Comparison of ENCODE assay signal across 18 mouse cellular contexts in genomic region chr5:110605531-110606221, GRCm38 (mm10). TPM values are rescaled to one million over a fixed set of nuclear protein-coding genes. Genes with fewer than 3 reads are reported as not detected.
DNase-seq lines count a peak whose midpoint lies in the region; ATAC-seq and TF ChIP-seq lines count a peak whose summit lies in the region.
"Had no signal": no experiment of that assay in that cellular context is flagged by ENCODE, and none has a peak within 500 bp of the region (broad histone marks: within the 10 kb centered on the region; RNA-seq: fewer than 3 reads in every experiment).

No protein-coding gene starts in this region.

- 61% methylated on average over 5 of the region's 5 CpGs for WGBS in midbrain, postnatal 0 days
- WGBS in midbrain, embryonic 10.5 days, result 67% methylated on average over 5 of the region's 5 CpGs
- 44% methylated on average over 5 of the region's 5 CpGs for WGBS in liver, embryonic 11.5 days

- TF ChIP-seq POLR2A in MEL (IDR thresholded peaks at IDR 0.05; ENCODE audit: control insufficient read depth in 1 of 2, insufficient read depth in 1 of 2, low read depth in 1 of 2, low read length in 2 of 2, poor library complexity in 1 of 2), result no peak
- TF ChIP-seq POLR2A in bone marrow macrophage, adult 2 months (IDR thresholded peaks at IDR 0.05; ENCODE audit: borderline replicate concordance, low read depth, low read length), result no peak

- no peaks in the 10 kb centered on the region for H3K27me3 ChIP-seq in midbrain, postnatal 0 days (ENCODE audit: insufficient read depth, low read length)
- no peaks in the 10 kb centered on the region for H3K27me3 ChIP-seq in midbrain, embryonic 10.5 days (ENCODE audit: low read depth, poor library complexity, severe bottlenecking)
- no peaks in the 10 kb centered on the region for H3K27me3 ChIP-seq in MEL (ENCODE audit: control insufficient read depth in 1 of 2, insufficient read depth in 2 of 2, low read length in 2 of 2)
- no peaks in the 10 kb centered on the region for H3K27me3 ChIP-seq in liver, embryonic 11.5 days (replicated peaks; ENCODE audit: control insufficient read depth, insufficient read depth, low read length)
- H3K27me3 ChIP-seq: hindbrain, embryonic 15.5 days; midbrain, embryonic 12.5 days had no signal

- peaks cover 9% of the 10 kb centered on the region; the same call in 1 of the 2 replicates for H3K36me3 ChIP-seq in midbrain, postnatal 0 days (ENCODE audit: insufficient read depth, low read length)
- no peaks in the 10 kb centered on the region for H3K36me3 ChIP-seq in midbrain, embryonic 10.5 days
- H3K36me3 ChIP-seq in MEL (ENCODE audit: control insufficient read depth in 1 of 2, insufficient read depth in 2 of 2, low read length in 2 of 2), result peaks cover 0 to 20% of the 10 kb centered on the region in 2 experiments; a peak in 2 of 4 replicates
- H3K36me3 ChIP-seq in liver, embryonic 11.5 days (ENCODE audit: control insufficient read depth, insufficient read depth, low read length), result no peaks in the 10 kb centered on the region
- H3K36me3 ChIP-seq: embryonic facial prominence, embryonic 13.5 days; midbrain, embryonic 12.5 days had no signal

- no peak overlapping the region for H3K4me2 ChIP-seq in midbrain, postnatal 0 days (ENCODE audit: low read depth, low read length, poor library complexity, severe bottlenecking)
- no peak overlapping the region for H3K4me2 ChIP-seq in liver, embryonic 11.5 days
- H3K4me2 ChIP-seq: embryonic facial prominence, embryonic 13.5 days; hindbrain, embryonic 15.5 days; midbrain, embryonic 12.5 days had no signal

- H3K4me3 ChIP-seq in midbrain, postnatal 0 days (ENCODE audit: low read depth, low read length), result no peak overlapping the region
- H3K4me3 ChIP-seq in midbrain, embryonic 10.5 days, result no peak overlapping the region
- no peak overlapping the region for H3K4me3 ChIP-seq in MEL (ENCODE audit: control insufficient read depth in 1 of 2, insufficient read depth in 1 of 2, low read depth in 2 of 2, low read length in 2 of 2)
- H3K4me3 ChIP-seq in bone marrow macrophage, adult 2 months (ENCODE audit: insufficient read depth, low read length), result no peak overlapping the region
- no peak overlapping the region for H3K4me3 ChIP-seq in liver, embryonic 11.5 days (ENCODE audit: low read depth, low read length)
- H3K4me3 ChIP-seq: embryonic facial prominence, embryonic 13.5 days; hindbrain, embryonic 15.5 days; midbrain, embryonic 12.5 days; myocyte had no signal

- TF ChIP-seq RAD21 in MEL (IDR thresholded peaks at IDR 0.05; ENCODE audit: low read depth, low read length), result peak; percentile 44

- DNase-seq in midbrain, postnatal 0 days (ENCODE audit: low spot score), result no peak
- no peak for DNase-seq in midbrain, embryonic 10.5 days (ENCODE audit: low spot score)
- peak; percentile 70 for DNase-seq in MEL (ENCODE audit: low read depth, low spot score)
- DNase-seq in liver, embryonic 11.5 days (ENCODE audit: low spot score), result no peak
- no peak for DNase-seq in frontal cortex, postnatal 10 days (ENCODE audit: low spot score in 2 of 2)
- no peak for DNase-seq in adrenal gland, adult 8-10 months
- DNase-seq: cerebellum, adult 2 months; gastrocnemius, postnatal 25 days; kidney, adult 2 months; kidney, postnatal 36 days; lung, postnatal 10 days; retina, postnatal 1 day had no signal

- no peak overlapping the region for H3K9ac ChIP-seq in midbrain, postnatal 0 days (replicated peaks; ENCODE audit: low read length, poor library complexity, severe bottlenecking)
- no peak overlapping the region for H3K9ac ChIP-seq in MEL (ENCODE audit: control insufficient read depth, low read depth, low read length, poor library complexity, severe bottlenecking)
- no peak overlapping the region for H3K9ac ChIP-seq in liver, embryonic 11.5 days (ENCODE audit: low read depth, low read length)
- H3K9ac ChIP-seq: embryonic facial prominence, embryonic 13.5 days; hindbrain, embryonic 15.5 days; midbrain, embryonic 12.5 days had no signal

- TF ChIP-seq EP300 in MEL (IDR thresholded peaks at IDR 0.05; ENCODE audit: low read depth in 1 of 2, low read length in 2 of 2), result no peak

- no peak overlapping the region for H3K27ac ChIP-seq in midbrain, postnatal 0 days (ENCODE audit: low read depth, low read length)
- H3K27ac ChIP-seq in midbrain, embryonic 10.5 days (replicated peaks), result no peak overlapping the region
- no peak overlapping the region for H3K27ac ChIP-seq in MEL (ENCODE audit: control insufficient read depth, low read depth, low read length)
- H3K27ac ChIP-seq in bone marrow macrophage, adult 2 months (ENCODE audit: insufficient read depth, low read depth, low read length), result peak overlapping the region; percentile 57
- H3K27ac ChIP-seq in liver, embryonic 11.5 days (ENCODE audit: low read depth, low read length), result no peak overlapping the region
- H3K27ac ChIP-seq: embryonic facial prominence, embryonic 13.5 days; hindbrain, embryonic 15.5 days; midbrain, embryonic 12.5 days had no signal

- H3K4me1 ChIP-seq in midbrain, postnatal 0 days (ENCODE audit: insufficient read depth, low read length), result no peaks in the 10 kb centered on the region
- H3K4me1 ChIP-seq in midbrain, embryonic 10.5 days, result 0 out of 2 replicates have a peak, but pooled peaks cover 4% of the 10 kb centered on the region
- peaks cover 5 to 38% of the 10 kb centered on the region in 2 experiments for H3K4me1 ChIP-seq in MEL (ENCODE audit: control insufficient read depth in 1 of 2, insufficient read depth in 2 of 2, low read length in 2 of 2)
- peaks cover 51% of the 10 kb centered on the region for H3K4me1 ChIP-seq in bone marrow macrophage, adult 2 months (ENCODE audit: control insufficient read depth, insufficient read depth, low read length)
- no peaks in the 10 kb centered on the region for H3K4me1 ChIP-seq in liver, embryonic 11.5 days (replicated peaks; ENCODE audit: control insufficient read depth, insufficient read depth, low read length)
- H3K4me1 ChIP-seq: hindbrain, embryonic 15.5 days had no signal

- no peaks in the 10 kb centered on the region for H3K9me3 ChIP-seq in midbrain, postnatal 0 days (ENCODE audit: low read length)
- no peaks in the 10 kb centered on the region for H3K9me3 ChIP-seq in midbrain, embryonic 10.5 days (replicated peaks)
- H3K9me3 ChIP-seq in MEL (replicated peaks; ENCODE audit: insufficient read depth, low read length), result no peaks in the 10 kb centered on the region
- no peaks in the 10 kb centered on the region for H3K9me3 ChIP-seq in liver, embryonic 11.5 days (ENCODE audit: control insufficient read depth, low read length)
- H3K9me3 ChIP-seq: embryonic facial prominence, embryonic 13.5 days; hindbrain, embryonic 15.5 days; midbrain, embryonic 12.5 days had no signal

- TF ChIP-seq CTCF in midbrain, postnatal 0 days (IDR thresholded peaks at IDR 0.05), result 0 out of 2 replicates have a peak, but pooled peaks have one; percentile 15
- peak in 2 of 3 experiments; percentile 14 to 38; a peak in 3 of 6 replicates for TF ChIP-seq CTCF in MEL (IDR thresholded peaks at IDR 0.05 in 2 of 3, conservative IDR thresholded peaks at IDR 0.05 in 1 of 3; ENCODE audit: control insufficient read depth in 1 of 3, insufficient read depth in 1 of 3, low read depth in 2 of 3, low read length in 3 of 3, poor library complexity in 1 of 3, severe bottlenecking in 1 of 3)
- TF ChIP-seq CTCF in bone marrow macrophage, adult 2 months (IDR thresholded peaks at IDR 0.05; ENCODE audit: low read depth, low read length), result no peak

- no peaks in the 10 kb centered on the region for H3K79me2 ChIP-seq in MEL (ENCODE audit: control insufficient read depth, insufficient read depth, low read length, poor library complexity)

- ATAC-seq in midbrain, postnatal 0 days (ENCODE audit: low FRiP score), result no peak
- ATAC-seq in megakaryocyte, adult 5-6 weeks (ENCODE audit: poor library complexity, severe bottlenecking), result peak; percentile 38
- ATAC-seq in liver, embryonic 11.5 days (replicated peaks; ENCODE audit: low FRiP score), result no peak

TF ChIP-seq in MEL, 35 proteins besides CTCF, POLR2A, EP300 and RAD21:
- TF ChIP-seq CHD1 (IDR thresholded peaks at IDR 0.05; ENCODE audit: low read depth, low read length), result no peak
- TF ChIP-seq SMC3 (IDR thresholded peaks at IDR 0.05; ENCODE audit: low read depth, low read length), result peak; percentile 46
- TF ChIP-seq MAFK (IDR thresholded peaks at IDR 0.05; ENCODE audit: borderline replicate concordance, low read depth, low read length), result no peak
- no peak for TF ChIP-seq TAL1 (IDR thresholded peaks at IDR 0.05; ENCODE audit: low read length)

RNA-seq across cellular contexts. Expression of gene Noc4l, which starts 47.5 kb away (rescaled TPM):
- total RNA-seq in midbrain, postnatal 0 days (2014; rRNA removed), result 42.9 and 48.7 TPM in 2 replicates
- 41.8 and 43.9 TPM in 2 replicates for polyA plus RNA-seq in midbrain, postnatal 0 days (2015; fragmentation: Nextera tagmentation; extraction: Ambion mirVana)
- polyA plus RNA-seq in midbrain, embryonic 10.5 days (2016; fragmentation: Nextera tagmentation; extraction: Ambion mirVana), result 77.7 and 91.9 TPM in 2 replicates
- 67.2 and 72.8 TPM in 2 replicates for total RNA-seq in MEL (2012; rRNA removed)
- polyA plus RNA-seq in MEL (2012; ENCODE audit: insufficient read depth in 1 of 2, insufficient read length in 2 of 2, low read depth in 1 of 2, low replicate concordance in 2 of 2, missing spikeins in 1 of 2), result 100 to 1,000 TPM in 1 of 2 experiments, not detected in 1; 181 TPM
- 12.9 and 16.1 TPM in 2 replicates for polyA plus RNA-seq in bone marrow macrophage, adult 2 months (2012; ENCODE audit: insufficient read depth, insufficient read length, missing spikeins)
- 11.9 and 12.2 TPM in 2 replicates for total RNA-seq in megakaryocyte, adult 5-6 weeks (2015)
- 9.9 and 15.9 TPM in 2 replicates for total RNA-seq in megakaryocyte, adult 5-6 weeks (2017)
- 128 and 131 TPM in 2 replicates for polyA plus RNA-seq in liver, embryonic 11.5 days (2014; fragmentation: Nextera tagmentation; extraction: Ambion mirVana)
- 10 to 100 TPM; 16.0 to 22.6 (median 19.0) TPM for total RNA-seq in adrenal gland, adult 8-10 months (2022)

RNA-seq across cellular contexts. Expression of gene Ddx51, which starts 47.6 kb away (rescaled TPM):
- total RNA-seq in midbrain, postnatal 0 days (2014; rRNA removed), result 5.8 and 7.7 TPM in 2 replicates
- polyA plus RNA-seq in midbrain, postnatal 0 days (2015; fragmentation: Nextera tagmentation; extraction: Ambion mirVana), result 10.5 and 11.0 TPM in 2 replicates
- 31.0 and 33.1 TPM in 2 replicates for polyA plus RNA-seq in midbrain, embryonic 10.5 days (2016; fragmentation: Nextera tagmentation; extraction: Ambion mirVana)
- total RNA-seq in MEL (2012; rRNA removed), result 11.6 and 16.3 TPM in 2 replicates
- polyA plus RNA-seq in MEL (2012; ENCODE audit: insufficient read depth in 1 of 2, insufficient read length in 2 of 2, low read depth in 1 of 2, low replicate concordance in 2 of 2, missing spikeins in 1 of 2), result 100 to 1,000 TPM in 1 of 2 experiments, 10 to 100 TPM in 1; 52.9 to 285 TPM
- polyA plus RNA-seq in bone marrow macrophage, adult 2 months (2012; ENCODE audit: insufficient read depth, insufficient read length, missing spikeins), result 10.1 and 13.6 TPM in 2 replicates
- total RNA-seq in megakaryocyte, adult 5-6 weeks (2015), result 9.7 and 10.8 TPM in 2 replicates
- total RNA-seq in megakaryocyte, adult 5-6 weeks (2017), result 3.5 and 10.9 TPM in 2 replicates
- 37.1 and 44.6 TPM in 2 replicates for polyA plus RNA-seq in liver, embryonic 11.5 days (2014; fragmentation: Nextera tagmentation; extraction: Ambion mirVana)
- 10 to 100 TPM; 24.3 to 30.8 (median 26.9) TPM for total RNA-seq in adrenal gland, adult 8-10 months (2022)
